Mouse (Mus musculus) midbrain, postnatal 0 days (tissue): ENCODE data around the gene Ddx23. TPM values are rescaled to one million over a fixed set of nuclear protein-coding genes. Genes with fewer than 3 reads are reported as not detected.

Source experiments
- ATAC-seq: fragments of 200-750 bp; cut with Nextera tagmentation; 2 replicates; pipeline ENCODE4 v1.8.0; 2017; ENCODE audit warnings: moderate number of reproducible peaks, mild to moderate bottlenecking, moderate TSS enrichment, moderate library complexity; ENCODE audit not compliant: low FRiP score
- DNase-seq: peaks from one replicate; pipeline ENCODE4 v3.0.0-alpha.2; 2015; ENCODE audit warnings: low spot score
- H3K27ac ChIP-seq: fragments of 300-500 bp; sonication (generic); 2 replicates; pipeline ENCODE4 v1.5.1; 2014; ENCODE audit warnings: low read depth, mild to moderate bottlenecking, low read length, mixed read lengths
- H3K27me3 ChIP-seq: fragments of 300-500 bp; sonication (generic); 2 replicates; pipeline ENCODE4 v1.6.1; 2014; ENCODE audit warnings: low read length, control low read depth, mixed read lengths; ENCODE audit not compliant: insufficient read depth
- H3K36me3 ChIP-seq: fragments of 300-500 bp; sonication (generic); 2 replicates; pipeline ENCODE4 v1.6.1; 2014; ENCODE audit warnings: low read length, control low read depth, mixed read lengths; ENCODE audit not compliant: insufficient read depth
- H3K4me1 ChIP-seq: fragments of 300-500 bp; sonication (generic); 2 replicates; pipeline ENCODE4 v1.6.1; 2014; ENCODE audit warnings: mild to moderate bottlenecking, control low read depth, antibody characterized with exemption, low read length, mixed read lengths; ENCODE audit not compliant: insufficient read depth
- H3K4me2 ChIP-seq: fragments of 300-500 bp; sonication (generic); 2 replicates; pipeline ENCODE4 v1.6.1; 2014; ENCODE audit warnings: low read depth, mild to moderate bottlenecking, low read length, mixed read lengths; ENCODE audit not compliant: poor library complexity, severe bottlenecking
- H3K4me3 ChIP-seq: fragments of 300-500 bp; sonication (generic); 2 replicates; pipeline ENCODE4 v1.5.1; 2014; ENCODE audit warnings: low read depth, mild to moderate bottlenecking, low read length, moderate library complexity
- H3K9ac ChIP-seq: fragments of 300-500 bp; sonication (generic); replicated peaks from 2 replicates; pipeline ENCODE4 v1.6.1; 2014; ENCODE audit warnings: mild to moderate bottlenecking, low read length, moderate library complexity, mixed read lengths; ENCODE audit not compliant: poor library complexity, severe bottlenecking
- H3K9me3 ChIP-seq: fragments of 300-500 bp; sonication (generic); 2 replicates; pipeline ENCODE4 v1.6.1; 2016; ENCODE audit warnings: low read length, control low read depth
- CTCF ChIP-seq: IDR thresholded peaks from 2 replicates; pipeline ENCODE4 v1.5.1; 2016; ENCODE audit warnings: antibody characterized with exemption, mild to moderate bottlenecking
- WGBS: fragments of 180-500 bp; shearing (Covaris S2); extraction: QIAGEN DNeasy Blood & Tissue Kit; methylation state at CpG from one replicate; pipeline ENCODE4 v1.1.7; 2014; 5-methylcytosine and 5-hydroxymethylcytosine counted together
- polyA plus RNA-seq: library from polyadenylated mRNA; unstranded; fragments of >200 nt; fragmentation: Nextera tagmentation; extraction: Ambion mirVana; gene quantifications from 2 replicates; pipeline ENCODE4 v1.2.1, GENCODE M21; 2015
- total RNA-seq: library from RNA; depleted of rRNA; stranded (reverse); fragments of >200 nt; gene quantifications from 2 replicates; pipeline ENCODE4 v1.2.3, GENCODE M21; 2014

Ddx23 gene
- total and polyA plus RNA-seq, 2 experiments from 2014 or later, result 20.5 to 46.7 TPM

- H3K9me3 ChIP-seq, result no peaks in the 10 kb centered on the region
- no peak overlapping the region for H3K4me3 ChIP-seq
- WGBS, result 77% methylated on average over 7 of the region's 7 CpGs
- no peak overlapping the region for H3K4me2 ChIP-seq
- H3K9ac ChIP-seq, result no peak overlapping the region
- H3K27ac ChIP-seq, result no peak overlapping the region
- TF ChIP-seq CTCF, result 0 out of 2 replicates have a peak, but pooled peaks have one; percentile 3
- H3K27me3 ChIP-seq, result no peaks in the 10 kb centered on the region
- no peak for DNase-seq
- H3K36me3 ChIP-seq, result no peaks in the 10 kb centered on the region
- H3K4me1 ChIP-seq, result peaks cover 8% of the 10 kb centered on the region; the same call in 1 of the 2 replicates
- ATAC-seq, result no peak
Observed at GRCm38 (mm10) chr15:98626487-98627212, 36.0 kb downstream of the Ddx23 start.

DNA sequence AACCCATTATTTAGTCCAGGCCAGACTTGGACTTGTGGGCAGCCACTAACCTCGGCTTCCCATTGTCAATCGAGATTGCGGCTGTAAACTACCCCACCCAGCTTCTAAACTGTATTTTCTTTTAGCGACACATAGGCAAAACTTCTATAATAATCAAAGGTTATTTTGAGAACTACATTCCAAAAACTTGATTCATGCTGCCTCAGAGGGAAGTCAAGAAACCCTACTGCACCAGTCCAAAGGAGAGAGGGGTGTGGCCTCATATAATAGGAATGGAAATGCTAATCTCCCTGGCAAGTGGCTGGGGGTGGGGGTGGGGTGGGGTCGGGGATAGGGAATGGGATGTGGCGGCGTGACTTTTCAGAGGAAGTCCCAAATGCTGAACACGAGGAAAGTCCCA is 36.6 kb downstream of the Ddx23 start:
- no peak overlapping the region for H3K4me3 ChIP-seq
- H3K27me3 ChIP-seq, result no peaks in the 10 kb centered on the region
- no peaks in the 10 kb centered on the region for H3K36me3 ChIP-seq
- DNase-seq (no peak), ATAC-seq (no peak)
- no peak overlapping the region for H3K9ac ChIP-seq
- H3K4me1 ChIP-seq, result peaks cover 8% of the 10 kb centered on the region; the same call in 1 of the 2 replicates
- WGBS, result 19% methylated on average over 8 of the region's 8 CpGs
- TF ChIP-seq CTCF, result no peak
- no peak overlapping the region for H3K4me2 ChIP-seq
- H3K9me3 ChIP-seq, result no peaks in the 10 kb centered on the region
- no peak overlapping the region for H3K27ac ChIP-seq

GRCm38 (mm10) chr15:98623361-98623821 is 39.3 kb downstream of the Ddx23 start:
- no peak overlapping the region for H3K4me2 ChIP-seq

DNA sequence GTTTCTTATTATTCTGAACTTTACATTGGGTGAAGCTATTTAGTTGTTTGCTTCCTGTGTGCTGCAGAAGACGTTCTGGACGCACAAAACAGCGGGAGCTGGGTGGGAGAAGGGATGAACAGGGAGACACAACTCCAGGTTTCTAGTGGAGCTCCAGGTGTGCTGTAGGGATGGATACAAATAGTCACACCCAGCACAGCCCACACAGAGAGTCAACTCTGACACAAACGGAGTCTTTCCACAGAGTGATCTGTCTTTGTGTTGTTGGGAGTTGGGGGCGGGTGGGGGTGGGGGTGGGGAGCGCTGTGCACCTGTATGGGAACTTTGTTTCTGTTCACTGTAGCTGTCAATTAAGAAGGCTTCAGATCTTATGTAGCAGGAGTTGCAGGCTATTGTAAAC is 40.0 kb downstream of the Ddx23 start:
- Histone ChIP-seq H3K4me3 (no peak overlapping the region), H3K4me1 (no peaks in the 10 kb centered on the region), H3K27me3 (peaks cover 3% of the 10 kb centered on the region; the same call in 1 of the 2 replicates), H3K9ac (no peak overlapping the region), H3K27ac (no peak overlapping the region), H3K4me2 (no peak overlapping the region), H3K9me3 (no peaks in the 10 kb centered on the region), H3K36me3 (no peaks in the 10 kb centered on the region)
- 22% methylated on average over 6 of the region's 6 CpGs for WGBS
- ATAC-seq (no peak), DNase-seq (no peak)
- TF ChIP-seq CTCF, result no peak

More at GRCm38 (mm10) chr15:98623361-98623821, 39.3 kb downstream of the Ddx23 start:
- H3K4me1 ChIP-seq, result peaks cover 2% of the 10 kb centered on the region; the same call in 1 of the 2 replicates
- peaks cover 3% of the 10 kb centered on the region; the same call in 1 of the 2 replicates for H3K27me3 ChIP-seq
- H3K9ac ChIP-seq, result no peak overlapping the region
- H3K27ac ChIP-seq, result no peak overlapping the region
- WGBS, result 61% methylated on average over 5 of the region's 5 CpGs
- ATAC-seq (no peak), DNase-seq (no peak)
- no peak overlapping the region for H3K4me3 ChIP-seq
- no peaks in the 10 kb centered on the region for H3K36me3 ChIP-seq
- no peaks in the 10 kb centered on the region for H3K9me3 ChIP-seq
- TF ChIP-seq CTCF, result no peak

GRCm38 (mm10) chr15:98622199-98622598 is 40.5 kb downstream of the Ddx23 start:
- Histone ChIP-seq H3K4me2 (no peak overlapping the region), H3K27ac (no peak overlapping the region), H3K4me3 (no peak overlapping the region), H3K36me3 (no peaks in the 10 kb centered on the region), H3K9ac (no peak overlapping the region), H3K9me3 (no peaks in the 10 kb centered on the region), H3K27me3 (peaks cover 3% of the 10 kb centered on the region; the same call in 1 of the 2 replicates), H3K4me1 (no peaks in the 10 kb centered on the region)
- TF ChIP-seq CTCF, result no peak
- WGBS, result 11% methylated on average over 7 of the region's 7 CpGs
- ATAC-seq, result no peak
- DNase-seq, result no peak

- 2% methylated on average over 12 of the region's 12 CpGs for WGBS
- Histone ChIP-seq H3K4me2 (no peak overlapping the region), H3K4me1 (no peaks in the 10 kb centered on the region), H3K27ac (no peak overlapping the region), H3K36me3 (no peaks in the 10 kb centered on the region), H3K27me3 (peaks cover 3% of the 10 kb centered on the region; the same call in 1 of the 2 replicates), H3K4me3 (no peak overlapping the region), H3K9me3 (no peaks in the 10 kb centered on the region), H3K9ac (no peak overlapping the region)
- peak; percentile 93 for TF ChIP-seq CTCF
- 0 out of 2 replicates have a peak, but pooled peaks have one; percentile 62 for ATAC-seq
- peak; percentile 80 for DNase-seq
Observed at GRCm38 (mm10) chr15:98617176-98617537, 45.5 kb downstream of the Ddx23 start.
